Mouse (Mus musculus) megakaryocyte, embryonic 14.5 days (primary cell): ENCODE data around the gene Vwa3a.

Source experiments
- FLI1 ChIP-seq: IDR thresholded peaks from 2 replicates; pipeline ENCODE4 v1.6.1; 2012; ENCODE audit warnings: low read length, inconsistent platforms, mixed read lengths
- GATA1 ChIP-seq: IDR thresholded peaks from 3 replicates; pipeline ENCODE4 v1.6.1; 2012; ENCODE audit warnings: mixed read lengths, low read length, inconsistent platforms, borderline replicate concordance

DNA sequence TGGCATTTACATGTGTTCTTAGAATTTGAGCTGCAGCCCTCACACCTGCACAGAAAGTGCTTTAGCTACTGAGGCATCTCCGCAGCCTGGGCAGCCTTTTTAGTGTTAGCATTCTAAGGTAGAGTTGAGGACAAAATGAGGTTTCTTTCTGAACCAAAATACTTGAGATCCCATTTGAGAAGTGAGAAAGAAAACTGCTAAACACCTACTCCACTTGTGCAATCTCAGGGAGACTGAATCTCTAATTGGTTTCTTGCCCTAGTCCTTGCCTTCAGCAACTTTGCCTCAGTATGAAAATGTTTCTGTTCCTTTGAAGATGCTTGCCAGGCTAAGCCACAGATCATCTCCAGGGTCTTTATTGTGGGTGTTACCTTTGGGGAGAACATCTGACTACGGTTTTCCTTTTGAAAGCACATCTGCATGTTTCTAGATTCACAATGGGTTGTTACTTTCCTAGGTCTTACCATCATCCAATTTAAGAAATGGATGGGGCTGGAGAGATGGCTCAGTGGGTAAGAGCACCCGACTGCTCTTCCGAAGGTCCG lies 45.2 kb upstream of the Vwa3a start:
- no peak for TF ChIP-seq FLI1
- TF ChIP-seq GATA1, result no peak
